Comparison of ENCODE assay signal across 8 mouse cellular contexts in genomic region chr5:34370840-34371239, GRCm38 (mm10). TPM values are rescaled to one million over a fixed set of nuclear protein-coding genes. Genes with fewer than 3 reads are reported as not detected.
A peak's percentile ranks its signal among the peaks of the same experiment; 100 is the strongest.
DNase-seq lines count a peak whose midpoint lies in the region; ATAC-seq and TF ChIP-seq lines count a peak whose summit lies in the region.

No protein-coding gene starts in this region.

- no peak for TF ChIP-seq CTCF in ES-Bruce4 (IDR thresholded peaks at IDR 0.05; ENCODE audit: low read depth, low read length)
- no peak for TF ChIP-seq CTCF in liver, postnatal 0 days (IDR thresholded peaks at IDR 0.05; ENCODE audit: low read depth)

- H3K36me3 ChIP-seq in heart, embryonic 11.5 days (ENCODE audit: control insufficient read depth, insufficient read depth, low read length) = no peaks in the 10 kb centered on the region
- no peaks in the 10 kb centered on the region for H3K36me3 ChIP-seq in ES-Bruce4 (ENCODE audit: control insufficient read depth, insufficient read depth, low read length, poor library complexity, severe bottlenecking)
- no peaks in the 10 kb centered on the region for H3K36me3 ChIP-seq in forebrain, embryonic 16.5 days (ENCODE audit: control insufficient read depth, insufficient read depth)
- H3K36me3 ChIP-seq in liver, postnatal 0 days (replicated peaks; ENCODE audit: insufficient read depth, low read length) = no peaks in the 10 kb centered on the region

- H3K27ac ChIP-seq in heart, embryonic 11.5 days (ENCODE audit: low read depth, low read length) = no peak overlapping the region
- no peak overlapping the region for H3K27ac ChIP-seq in ES-Bruce4 (ENCODE audit: insufficient read depth, low read length)
- peak overlapping the region; percentile 80 for H3K27ac ChIP-seq in forebrain, embryonic 16.5 days (ENCODE audit: low read length)
- H3K27ac ChIP-seq in liver, postnatal 0 days (ENCODE audit: low read depth) = no peak overlapping the region

- H3K4me3 ChIP-seq in heart, embryonic 11.5 days (ENCODE audit: low read depth, low read length) = peak overlapping the region; percentile 96
- peak overlapping the region; percentile 76 for H3K4me3 ChIP-seq in ES-Bruce4 (ENCODE audit: low read depth, low read length)
- peak overlapping the region; percentile 87 for H3K4me3 ChIP-seq in forebrain, embryonic 16.5 days (replicated peaks; ENCODE audit: low read length)
- peak overlapping the region; percentile 87 for H3K4me3 ChIP-seq in liver, postnatal 0 days (ENCODE audit: low read depth, low read length)

- no peaks in the 10 kb centered on the region for H3K9me3 ChIP-seq in heart, embryonic 11.5 days (replicated peaks; ENCODE audit: control insufficient read depth, low read length)
- H3K9me3 ChIP-seq in ES-Bruce4 (replicated peaks; ENCODE audit: control insufficient read depth, insufficient read depth, low read length, poor library complexity, severe bottlenecking) = no peaks in the 10 kb centered on the region
- no peaks in the 10 kb centered on the region for H3K9me3 ChIP-seq in forebrain, embryonic 16.5 days (ENCODE audit: control insufficient read depth, low read length)
- no peaks in the 10 kb centered on the region for H3K9me3 ChIP-seq in liver, postnatal 0 days (ENCODE audit: low read length)

- H3K4me2 ChIP-seq in heart, embryonic 11.5 days = peak overlapping the region; percentile 71
- H3K4me2 ChIP-seq in forebrain, embryonic 16.5 days (ENCODE audit: low read length) = peak overlapping the region; percentile 77
- H3K4me2 ChIP-seq in liver, postnatal 0 days (ENCODE audit: low read depth, low read length) = peak overlapping the region; percentile 81

- no peak for DNase-seq in heart, adult 9 months (ENCODE audit: low spot score in 2 of 2)
- no peak for DNase-seq in liver, postnatal 0 days
- DNase-seq in right cerebral cortex, postnatal 14 days = no peak
- DNase-seq in thymus, postnatal 14 days = no peak

- no peak for TF ChIP-seq EP300 in ES-Bruce4 (IDR thresholded peaks at IDR 0.05; ENCODE audit: insufficient read depth, low read depth, low read length)
- no peak for TF ChIP-seq EP300 in liver, postnatal 0 days (IDR thresholded peaks at IDR 0.05; ENCODE audit: low read depth)

- no peak for TF ChIP-seq POLR2A in ES-Bruce4 (IDR thresholded peaks at IDR 0.05; ENCODE audit: insufficient read depth, low read length)

- H3K27me3 ChIP-seq in heart, embryonic 11.5 days (ENCODE audit: control insufficient read depth, insufficient read depth, low read length) = no peaks in the 10 kb centered on the region
- no peaks in the 10 kb centered on the region for H3K27me3 ChIP-seq in ES-Bruce4 (ENCODE audit: control insufficient read depth, insufficient read depth, low read length, poor library complexity, severe bottlenecking)
- no peaks in the 10 kb centered on the region for H3K27me3 ChIP-seq in forebrain, embryonic 16.5 days (replicated peaks; ENCODE audit: control insufficient read depth, insufficient read depth, low read length)
- no peaks in the 10 kb centered on the region for H3K27me3 ChIP-seq in liver, postnatal 0 days (ENCODE audit: insufficient read depth, low read length)

- peak overlapping the region; percentile 88 for H3K9ac ChIP-seq in heart, embryonic 11.5 days (ENCODE audit: low read depth, low read length)
- peak overlapping the region; percentile 97 for H3K9ac ChIP-seq in ES-Bruce4 (ENCODE audit: low read depth, poor library complexity, severe bottlenecking)
- peak overlapping the region; percentile 86 for H3K9ac ChIP-seq in forebrain, embryonic 16.5 days (replicated peaks; ENCODE audit: low read depth, low read length)
- H3K9ac ChIP-seq in liver, postnatal 0 days (replicated peaks) = peak overlapping the region; percentile 98

- no peak for ATAC-seq in heart, embryonic 11.5 days (replicated peaks; ENCODE audit: insufficient number of reproducible peaks, low FRiP score, low TSS enrichment)
- no peak for ATAC-seq in forebrain, embryonic 16.5 days
- ATAC-seq in liver, postnatal 0 days = no peak
- ATAC-seq in CD4-positive, CD25-positive, alpha-beta regulatory T cell, adult 4 months = no peak

- WGBS in heart, embryonic 11.5 days (ENCODE audit: insufficient replicate concordance) = 33% methylated on average over 8 of the region's 8 CpGs
- 26% methylated on average over 8 of the region's 8 CpGs for WGBS in forebrain, embryonic 16.5 days
- WGBS in liver, postnatal 0 days (ENCODE audit: insufficient replicate concordance) = 34% methylated on average over 8 of the region's 8 CpGs

- peaks cover 16% of the 10 kb centered on the region for H3K4me1 ChIP-seq in heart, embryonic 11.5 days (ENCODE audit: control insufficient read depth, insufficient read depth, low read length)
- H3K4me1 ChIP-seq in ES-Bruce4 (ENCODE audit: control insufficient read depth, insufficient read depth, low read length) = no peaks in the 10 kb centered on the region
- H3K4me1 ChIP-seq in forebrain, embryonic 16.5 days (replicated peaks; ENCODE audit: control insufficient read depth, insufficient read depth, low read length) = peaks cover 19% of the 10 kb centered on the region
- peaks cover 19% of the 10 kb centered on the region for H3K4me1 ChIP-seq in liver, postnatal 0 days (ENCODE audit: insufficient read depth)

RNA-seq across cellular contexts. Expression of gene Fam193a, which starts 1.1 kb away (rescaled TPM):
- 9.4 and 12.0 TPM in 2 replicates for polyA plus RNA-seq in heart, embryonic 11.5 days (2014; fragmentation: Nextera tagmentation; extraction: Ambion mirVana)
- 38.3 and 40.2 TPM in 2 replicates for polyA plus RNA-seq in ES-Bruce4 (2011; ENCODE audit: insufficient read depth, insufficient read length, low read depth, missing spikeins)
- polyA plus RNA-seq in forebrain, embryonic 16.5 days (2015; fragmentation: Nextera tagmentation; extraction: Ambion mirVana) = 16.3 and 17.1 TPM in 2 replicates
- 2.2 and 2.7 TPM in 2 replicates for polyA plus RNA-seq in liver, postnatal 0 days (2015; fragmentation: Nextera tagmentation; extraction: Ambion mirVana)
- 10 to 100 TPM; 16.5 to 18.3 TPM for polyA plus RNA-seq in CD4-positive, CD25-positive, alpha-beta regulatory T cell, adult 4 months (2017; shearing (Covaris generic))

RNA-seq across cellular contexts. Expression of gene Rnf4, which starts 34.8 kb away (rescaled TPM):
- 125 and 143 TPM in 2 replicates for polyA plus RNA-seq in heart, embryonic 11.5 days (2014; fragmentation: Nextera tagmentation; extraction: Ambion mirVana)
- 210 and 215 TPM in 2 replicates for polyA plus RNA-seq in ES-Bruce4 (2011; ENCODE audit: insufficient read depth, insufficient read length, low read depth, missing spikeins)
- polyA plus RNA-seq in forebrain, embryonic 16.5 days (2015; fragmentation: Nextera tagmentation; extraction: Ambion mirVana) = 150 and 153 TPM in 2 replicates
- polyA plus RNA-seq in liver, postnatal 0 days (2015; fragmentation: Nextera tagmentation; extraction: Ambion mirVana) = 60.0 and 60.4 TPM in 2 replicates
- polyA plus RNA-seq in CD4-positive, CD25-positive, alpha-beta regulatory T cell, adult 4 months (2017; shearing (Covaris generic)) = 100 to 1,000 TPM; 105 to 132 TPM
